Mouse (Mus musculus) stomach, postnatal 0 days (tissue): ENCODE results near the gene Bpifb4. TPM values are rescaled to one million over a fixed set of nuclear protein-coding genes. Genes with fewer than 3 reads are reported as not detected.

Experiments
- ATAC-seq: fragments of 200-750 bp; cut with Nextera tagmentation; 2 replicates; pipeline ENCODE4 v1.8.0; 2017; ENCODE audit not compliant: low FRiP score, low TSS enrichment
- DNase-seq: peaks from one replicate; pipeline ENCODE4 v3.0.0-alpha.2; 2016; ENCODE audit warnings: low spot score
- H3K27ac ChIP-seq: fragments of 300-500 bp; sonication (generic); replicated peaks from 2 replicates; pipeline ENCODE4 v1.5.1; 2014; ENCODE audit warnings: mild to moderate bottlenecking, control low read depth
- H3K27me3 ChIP-seq: fragments of 300-500 bp; sonication (generic); 2 replicates; pipeline ENCODE4 v1.6.1; 2014; ENCODE audit warnings: low read length; ENCODE audit not compliant: control insufficient read depth, insufficient read depth
- H3K36me3 ChIP-seq: fragments of 300-500 bp; sonication (generic); 2 replicates; pipeline ENCODE4 v1.6.1; 2014; ENCODE audit warnings: low read length, mixed read lengths; ENCODE audit not compliant: control insufficient read depth, insufficient read depth
- H3K4me1 ChIP-seq: fragments of 300-500 bp; sonication (generic); replicated peaks from 2 replicates; pipeline ENCODE4 v1.6.1; 2014; ENCODE audit warnings: antibody characterized with exemption; ENCODE audit not compliant: control insufficient read depth, insufficient read depth
- H3K4me2 ChIP-seq: fragments of 300-500 bp; sonication (generic); replicated peaks from 2 replicates; pipeline ENCODE4 v1.6.1; 2014; ENCODE audit warnings: low read depth, mild to moderate bottlenecking, control low read depth, moderate library complexity
- H3K4me3 ChIP-seq: fragments of 300-500 bp; sonication (generic); 2 replicates; pipeline ENCODE4 v1.5.1; 2014; ENCODE audit warnings: low read depth, low read length, control low read depth
- H3K9ac ChIP-seq: fragments of 300-500 bp; sonication (generic); 2 replicates; pipeline ENCODE4 v1.6.1; 2014; ENCODE audit warnings: mild to moderate bottlenecking, low read length, control low read depth, mixed read lengths
- H3K9me3 ChIP-seq: fragments of 300-500 bp; sonication (generic); 2 replicates; pipeline ENCODE4 v1.6.1; 2016; ENCODE audit warnings: low read length; ENCODE audit not compliant: control insufficient read depth
- CTCF ChIP-seq: IDR thresholded peaks from 2 replicates; pipeline ENCODE4 v1.5.1; 2016; ENCODE audit warnings: antibody characterized with exemption, low read depth, mild to moderate bottlenecking, moderate library complexity
- EP300 ChIP-seq: optimal IDR thresholded peaks from 2 replicates; pipeline ENCODE3; 2016; ENCODE audit warnings: antibody characterized with exemption
- WGBS: fragments of 180-500 bp; shearing (Covaris S2); extraction: QIAGEN DNeasy Blood & Tissue Kit; methylation state at CpG from one replicate; pipeline ENCODE4 v1.1.7; 2014; 5-methylcytosine and 5-hydroxymethylcytosine counted together
- polyA plus RNA-seq: library from polyadenylated mRNA; unstranded; fragments of >200 nt; fragmentation: Nextera tagmentation; extraction: Ambion mirVana; gene quantifications from 2 replicates; pipeline ENCODE4 v1.2.1, GENCODE M21; 2015

The Bpifb4 gene
- polyA plus RNA-seq: 0.18 and 0.48 TPM in 2 replicates

GRCm38 (mm10) chr2:153937843-153938242 lies at the start of gene Bpifb4:
Bpifb4 (plus strand) TSS chr2:153938212.
- no peak within 1 kb of the TSS for H3K27ac ChIP-seq
- DNase-seq (no peak), ATAC-seq (no peak)
- H3K4me2 ChIP-seq: no peak within 1 kb of the TSS
- no peak for TF ChIP-seq CTCF
- TF ChIP-seq EP300: no peak
- no peaks in the 10 kb centered on the region for H3K9me3 ChIP-seq
- WGBS: 82% methylated on average over 5 of the region's 5 CpGs
- H3K27me3 ChIP-seq: no peaks in the 10 kb centered on the region
- no peak within 1 kb of the TSS for H3K4me3 ChIP-seq
- no peaks in the 10 kb centered on the region for H3K36me3 ChIP-seq
- H3K4me1 ChIP-seq: no peaks in the 10 kb centered on the region
- H3K9ac ChIP-seq: no peak within 1 kb of the TSS

GRCm38 (mm10) chr2:153899111-153899510 lies 38.9 kb upstream of the Bpifb4 start:
- Histone ChIP-seq H3K27ac (no peak overlapping the region), H3K27me3 (no peaks in the 10 kb centered on the region), H3K4me1 (no peaks in the 10 kb centered on the region), H3K9me3 (no peaks in the 10 kb centered on the region), H3K4me3 (no peak overlapping the region), H3K4me2 (no peak overlapping the region), H3K9ac (no peak overlapping the region), H3K36me3 (no peaks in the 10 kb centered on the region)
- 78% methylated on average over 5 of the region's 5 CpGs for WGBS
- TF ChIP-seq CTCF: no peak
- TF ChIP-seq EP300: no peak
- ATAC-seq (no peak), DNase-seq (no peak)

GRCm38 (mm10) chr2:153900088-153900487 lies 37.9 kb upstream of the Bpifb4 start, which contains the start of gene Bpifb6:
Bpifb6 (plus strand) TSS chr2:153900388.
- Histone ChIP-seq H3K27ac (no peak within 1 kb of the TSS), H3K4me2 (no peak within 1 kb of the TSS), H3K27me3 (no peaks in the 10 kb centered on the region), H3K4me1 (no peaks in the 10 kb centered on the region), H3K9me3 (no peaks in the 10 kb centered on the region), H3K9ac (no peak within 1 kb of the TSS), H3K4me3 (no peak within 1 kb of the TSS), H3K36me3 (no peaks in the 10 kb centered on the region)
- ATAC-seq (no peak), DNase-seq (no peak)
- TF ChIP-seq CTCF (no peak), EP300 (no peak)
- WGBS: 70% methylated on average over 4 of the region's 4 CpGs

DNA sequence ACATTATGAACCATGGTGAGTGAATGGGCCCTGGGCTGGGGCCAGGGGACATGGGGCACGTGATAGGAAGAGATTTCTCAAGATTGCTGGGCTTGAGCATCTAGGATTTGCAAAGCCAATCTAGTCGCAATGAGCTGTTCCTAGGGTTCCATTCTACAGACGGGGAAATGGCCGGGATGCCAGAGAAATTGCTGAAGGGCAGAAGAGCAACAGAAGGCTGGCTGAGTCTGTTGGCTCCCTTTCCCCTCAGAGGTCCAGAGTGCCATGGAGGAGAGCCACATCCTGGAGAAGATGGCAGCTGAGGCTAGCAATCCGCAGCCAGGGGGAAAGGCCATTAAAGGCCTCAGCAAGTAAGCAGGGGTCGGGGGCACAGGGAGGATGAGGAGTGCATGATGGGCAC lies 35.3 kb upstream of the Bpifb4 start:
- Histone ChIP-seq H3K4me3 (no peak overlapping the region), H3K4me1 (no peaks in the 10 kb centered on the region), H3K4me2 (no peak overlapping the region), H3K27ac (no peak overlapping the region), H3K27me3 (no peaks in the 10 kb centered on the region), H3K36me3 (no peaks in the 10 kb centered on the region), H3K9me3 (no peaks in the 10 kb centered on the region), H3K9ac (no peak overlapping the region)
- DNase-seq (no peak), ATAC-seq (no peak)
- 73% methylated on average over 6 of the region's 6 CpGs for WGBS
- TF ChIP-seq CTCF (no peak), EP300 (no peak)

DNA sequence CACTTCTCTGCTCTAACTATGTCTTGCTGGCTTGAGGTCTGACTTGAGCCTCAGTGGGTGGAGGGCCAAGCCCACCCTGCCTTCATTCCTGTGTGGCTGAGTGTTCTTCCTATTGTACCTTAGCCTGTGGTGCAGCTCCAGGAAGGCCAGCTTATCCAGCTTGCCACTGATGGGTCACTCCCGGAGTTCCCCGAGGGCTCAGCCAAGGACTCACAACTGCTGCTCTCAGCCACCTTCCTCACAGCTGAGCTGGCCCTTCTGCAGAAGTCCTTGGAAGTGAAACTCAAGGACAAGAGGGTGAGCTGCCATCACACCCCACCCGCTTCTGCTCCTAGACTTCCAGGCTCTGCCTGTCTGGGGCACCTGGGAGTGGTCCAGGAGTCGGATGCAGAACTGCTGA lies 31.4 kb upstream of the Bpifb4 start:
- H3K4me2 ChIP-seq: no peak overlapping the region
- H3K4me1 ChIP-seq: no peaks in the 10 kb centered on the region
- no peaks in the 10 kb centered on the region for H3K36me3 ChIP-seq
- no peak for TF ChIP-seq EP300
- no peak for TF ChIP-seq CTCF
- no peak overlapping the region for H3K27ac ChIP-seq
- ATAC-seq (no peak), DNase-seq (no peak)
- H3K9ac ChIP-seq: no peak overlapping the region
- no peaks in the 10 kb centered on the region for H3K9me3 ChIP-seq
- no peaks in the 10 kb centered on the region for H3K27me3 ChIP-seq
- 82% methylated on average over 4 of the region's 4 CpGs for whole genome bisulfite sequencing
- H3K4me3 ChIP-seq: no peak overlapping the region

- no peak overlapping the region for H3K9ac ChIP-seq
- H3K4me3 ChIP-seq: no peak overlapping the region
- no peak overlapping the region for H3K27ac ChIP-seq
- TF ChIP-seq CTCF (no peak), EP300 (no peak)
- no peaks in the 10 kb centered on the region for H3K9me3 ChIP-seq
- no peaks in the 10 kb centered on the region for H3K36me3 ChIP-seq
- ATAC-seq (no peak), DNase-seq (no peak)
- no peaks in the 10 kb centered on the region for H3K4me1 ChIP-seq
- no peak overlapping the region for H3K4me2 ChIP-seq
- H3K27me3 ChIP-seq: no peaks in the 10 kb centered on the region
- WGBS: 49% methylated on average over 5 of the region's 5 CpGs
Observed at GRCm38 (mm10) chr2:153914151-153914550, 23.9 kb upstream of the Bpifb4 start.
